Mouse (Mus musculus) embryonic fibroblast, embryonic 13.5 days (primary cell): ENCODE measurements around the gene Clrn2.

ENCODE experiments used
- CTCF ChIP-seq: IDR thresholded peaks from 2 replicates; pipeline ENCODE4 v1.5.1; 2011; ENCODE audit warnings: mild to moderate bottlenecking, control low read depth, low read length, moderate library complexity, borderline replicate concordance; ENCODE audit not compliant: insufficient read depth
- POLR2A ChIP-seq: IDR thresholded peaks from 2 replicates; pipeline ENCODE4 v1.6.1; 2011; ENCODE audit warnings: low read depth, mild to moderate bottlenecking, control low read depth, low read length, moderate library complexity

DNA sequence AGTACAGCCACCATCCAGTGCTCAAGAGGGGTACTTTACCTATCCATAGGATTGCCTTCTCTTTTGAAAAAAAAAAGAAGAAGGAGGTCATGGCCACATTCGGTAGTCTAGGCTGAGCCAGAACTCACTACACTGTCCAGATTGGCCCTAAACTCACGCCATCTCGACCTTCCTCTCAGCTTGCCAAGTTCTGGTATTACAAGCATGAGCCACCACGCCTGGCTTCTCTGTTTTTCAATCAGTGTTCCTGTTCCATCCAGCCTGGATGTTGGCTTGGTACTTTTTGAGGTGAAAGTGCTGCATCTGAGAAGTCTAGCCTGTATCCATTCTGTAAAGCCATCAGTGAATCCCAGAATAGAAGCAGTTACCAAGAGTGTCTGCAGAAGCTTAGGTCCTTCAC lies 42.9 kb downstream of the Clrn2 start:
- TF ChIP-seq CTCF, result no peak
- no peak for TF ChIP-seq POLR2A
